Mouse (Mus musculus) heart, postnatal 0 days (tissue): ENCODE measurements around the gene Misp.

Experiments used
- CTCF ChIP-seq: IDR thresholded peaks from 2 replicates; pipeline ENCODE4 v1.5.1; 2016; ENCODE audit warnings: antibody characterized with exemption, control low read depth, low read depth
- EP300 ChIP-seq: IDR thresholded peaks from 2 replicates; pipeline ENCODE4 v1.6.1; 2016; ENCODE audit warnings: antibody characterized with exemption, low read depth

GRCm38 (mm10) chr10:79779193-79779592 lies 41.6 kb upstream of the Misp start:
- TF ChIP-seq CTCF (no peak), EP300 (no peak)
